Mouse (Mus musculus): ENCODE measurements around the gene Rapgef5.

DNA sequence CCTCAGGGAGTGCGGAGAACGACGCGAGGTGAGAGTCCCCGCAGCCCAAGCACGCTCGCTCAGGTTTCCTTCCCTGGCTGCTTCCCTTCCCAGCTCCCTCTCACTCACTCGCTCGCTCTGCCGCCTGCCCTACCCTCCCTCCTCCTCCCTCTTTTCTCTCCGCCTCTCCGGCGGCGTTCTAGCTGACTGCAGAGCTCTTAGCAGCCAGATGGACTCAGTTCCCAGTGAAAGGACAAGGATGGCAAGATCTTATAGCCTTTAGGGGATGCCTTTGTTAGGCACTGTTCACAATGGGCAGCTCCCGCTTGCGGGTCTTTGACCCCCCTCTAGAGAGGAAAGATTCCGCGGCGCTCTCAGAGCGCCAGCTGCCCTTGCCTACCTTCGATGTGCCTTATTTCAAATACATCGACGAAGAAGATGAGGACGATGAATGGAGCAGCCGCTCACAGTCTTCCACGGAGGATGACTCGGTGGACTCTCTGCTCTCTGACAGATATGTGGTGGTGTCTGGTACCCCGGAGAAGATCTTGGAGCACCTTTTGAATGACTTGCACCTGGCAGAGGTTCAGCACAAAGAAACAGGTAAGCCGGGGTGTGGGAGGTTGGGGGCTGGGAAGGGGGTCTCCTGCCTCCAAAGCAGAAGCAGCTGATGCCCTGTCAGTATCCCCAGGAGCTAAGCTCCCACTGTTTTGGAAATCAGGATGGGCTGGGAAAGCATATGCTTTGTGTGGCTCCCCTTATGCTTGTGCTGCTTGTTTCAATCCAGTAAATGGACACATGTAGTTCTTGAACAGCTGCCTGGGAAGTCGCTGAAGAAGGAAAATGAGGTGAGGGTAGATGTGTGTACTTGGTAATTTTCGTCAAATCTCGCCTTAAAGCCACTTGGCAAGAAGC, 172.6 kb downstream of the Rapgef5 start:
- TF ChIP-seq CTCF (IDR thresholded peaks at IDR 0.05; ENCODE audit: borderline replicate concordance, extremely low read depth, insufficient read depth, insufficient read length) (no peak), POLR2A (IDR thresholded peaks at IDR 0.05; ENCODE audit: borderline replicate concordance, extremely low read depth, insufficient read depth, insufficient read length, poor library complexity, severe bottlenecking) (no peak; the same call in 1 of the 2 replicates)

Measured in brain, embryonic 14.5 days (tissue).